Mouse (Mus musculus) heart, postnatal 0 days (tissue): Measurements from ENCODE around the gene Atic.

Source experiments
- CTCF ChIP-seq: IDR thresholded peaks from 2 replicates; pipeline ENCODE4 v1.5.1; 2016; ENCODE audit warnings: antibody characterized with exemption, control low read depth, low read depth
- EP300 ChIP-seq: IDR thresholded peaks from 2 replicates; pipeline ENCODE4 v1.6.1; 2016; ENCODE audit warnings: antibody characterized with exemption, low read depth

DNA sequence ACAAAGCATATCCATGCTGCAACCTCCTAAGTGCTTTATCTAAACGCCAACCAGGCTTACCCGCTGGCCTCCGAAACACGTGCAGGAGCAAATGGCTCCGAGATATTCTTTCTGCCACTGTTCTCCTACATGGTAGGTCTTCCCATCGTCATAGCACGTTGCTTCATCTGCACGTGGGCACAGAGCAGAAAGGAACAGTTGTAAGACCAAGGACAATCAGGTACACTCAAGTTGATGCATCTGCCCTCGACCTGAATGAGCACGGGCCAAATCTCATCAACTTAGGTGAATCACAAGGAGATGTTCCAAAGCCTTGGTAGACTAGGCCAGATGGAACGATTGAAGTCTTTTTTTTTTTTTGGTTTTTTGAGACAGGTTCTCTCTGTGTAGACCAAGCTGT lies 33.1 kb downstream of the Atic start:
- TF ChIP-seq CTCF (no peak), EP300 (no peak)
